ENCODE assay signal across 22 mouse cellular contexts in genomic region chr10:75430633-75431032, GRCm38 (mm10).
"Had no signal": no experiment of that assay in that cellular context is flagged by ENCODE, and none has a peak within 500 bp of the region (broad histone marks: within the 10 kb centered on the region; RNA-seq: fewer than 3 reads in every experiment).

No protein-coding gene starts in this region.

- H3K4me1 ChIP-seq: limb, embryonic 12.5 days; limb, embryonic 15.5 days; liver, embryonic 12.5 days; midbrain, embryonic 12.5 days; midbrain, embryonic 15.5 days; neural tube, embryonic 12.5 days; neural tube, embryonic 15.5 days had no signal

- H3K27ac ChIP-seq: kidney, embryonic 15.5 days; limb, embryonic 12.5 days; limb, embryonic 15.5 days; liver, embryonic 12.5 days; macrophage; midbrain, embryonic 12.5 days; midbrain, embryonic 15.5 days; neural tube, embryonic 12.5 days; neural tube, embryonic 15.5 days had no signal

- H3K27me3 ChIP-seq: kidney, embryonic 15.5 days; limb, embryonic 12.5 days; limb, embryonic 15.5 days; liver, embryonic 12.5 days; liver, embryonic 15.5 days; midbrain, embryonic 12.5 days; midbrain, embryonic 15.5 days; neural tube, embryonic 12.5 days; neural tube, embryonic 15.5 days had no signal

- H3K9me3 ChIP-seq: kidney, embryonic 15.5 days; limb, embryonic 15.5 days; liver, embryonic 12.5 days; liver, embryonic 15.5 days; midbrain, embryonic 12.5 days; midbrain, embryonic 15.5 days had no signal

- H3K4me3 ChIP-seq: kidney, embryonic 15.5 days; limb, embryonic 12.5 days; limb, embryonic 15.5 days; liver, embryonic 12.5 days; liver, embryonic 15.5 days; midbrain, embryonic 12.5 days; midbrain, embryonic 15.5 days; neural tube, embryonic 12.5 days; neural tube, embryonic 15.5 days had no signal

- H3K36me3 ChIP-seq: kidney, embryonic 15.5 days; limb, embryonic 12.5 days; limb, embryonic 15.5 days; liver, embryonic 12.5 days; midbrain, embryonic 12.5 days; midbrain, embryonic 15.5 days; neural tube, embryonic 12.5 days; neural tube, embryonic 15.5 days had no signal

- DNase-seq: kidney, adult 8-10 months; kidney, postnatal 10 days; kidney, postnatal 36 days; left cerebral cortex, postnatal 4 days; lung, adult 2 months; lung, postnatal 14 days; retina, postnatal 1 day; right cerebral cortex, postnatal 4 days; thymus, adult 18-20 months; thymus, postnatal 36 days had no signal

- H3K9ac ChIP-seq: kidney, embryonic 15.5 days; limb, embryonic 12.5 days; limb, embryonic 15.5 days; liver, embryonic 12.5 days; liver, embryonic 15.5 days; midbrain, embryonic 12.5 days; midbrain, embryonic 15.5 days; neural tube, embryonic 12.5 days; neural tube, embryonic 15.5 days had no signal

- ATAC-seq: inflammation-experienced regulatory T-cells, adult 6 months; intestine, embryonic 16.5 days; liver, embryonic 12.5 days; midbrain, embryonic 15.5 days had no signal

- H3K4me2 ChIP-seq: kidney, embryonic 15.5 days; limb, embryonic 12.5 days; limb, embryonic 15.5 days; liver, embryonic 12.5 days; liver, embryonic 15.5 days; midbrain, embryonic 12.5 days; midbrain, embryonic 15.5 days; neural tube, embryonic 12.5 days; neural tube, embryonic 15.5 days had no signal
